Mouse (Mus musculus) midbrain, embryonic 14.5 days (tissue): ENCODE measurements around the gene 3110082I17Rik. TPM values are rescaled to one million over a fixed set of nuclear protein-coding genes. Genes with fewer than 3 reads are reported as not detected.

Experiments used
- ATAC-seq: fragments of 200-750 bp; cut with Nextera tagmentation; 2 replicates; pipeline ENCODE4 v1.8.0; 2017; ENCODE audit warnings: moderate number of reproducible peaks, moderate library complexity; ENCODE audit not compliant: low FRiP score, low TSS enrichment
- DNase-seq: peaks from one replicate; pipeline ENCODE4 v3.0.0-alpha.2; 2015
- H3K27ac ChIP-seq: fragments of 300-500 bp; sonication (generic); replicated peaks from 2 replicates; pipeline ENCODE4 v1.5.1; 2014; ENCODE audit warnings: mild to moderate bottlenecking, low read depth, low read length, moderate library complexity
- H3K27me3 ChIP-seq: fragments of 300-500 bp; sonication (generic); 2 replicates; pipeline ENCODE4 v1.6.1; 2014; ENCODE audit warnings: low read length, control low read depth, mixed read lengths; ENCODE audit not compliant: control insufficient read depth, insufficient read depth
- H3K36me3 ChIP-seq: fragments of 300-500 bp; sonication (generic); 2 replicates; pipeline ENCODE4 v1.6.1; 2014; ENCODE audit warnings: low read length, control low read depth; ENCODE audit not compliant: control insufficient read depth, insufficient read depth
- H3K4me1 ChIP-seq: fragments of 300-500 bp; sonication (generic); 2 replicates; pipeline ENCODE4 v1.6.1; 2014; ENCODE audit warnings: mild to moderate bottlenecking, antibody characterized with exemption, low read length, control low read depth; ENCODE audit not compliant: control insufficient read depth, insufficient read depth
- H3K4me2 ChIP-seq: fragments of 300-500 bp; sonication (generic); 2 replicates; pipeline ENCODE4 v1.6.1; 2014; ENCODE audit warnings: mild to moderate bottlenecking, low read length, moderate library complexity
- H3K4me3 ChIP-seq: fragments of 300-500 bp; sonication (generic); replicated peaks from 2 replicates; pipeline ENCODE4 v1.5.1; 2014; ENCODE audit warnings: low read depth, low read length
- H3K9ac ChIP-seq: fragments of 300-500 bp; sonication (generic); replicated peaks from 2 replicates; pipeline ENCODE4 v1.6.1; 2014; ENCODE audit warnings: mild to moderate bottlenecking, low read length, moderate library complexity
- H3K9me3 ChIP-seq: fragments of 300-500 bp; sonication (generic); 2 replicates; pipeline ENCODE4 v1.6.1; 2016; ENCODE audit warnings: low read length, control low read depth, mixed read lengths; ENCODE audit not compliant: control insufficient read depth
- WGBS: fragments of 180-500 bp; shearing (Covaris S2); extraction: QIAGEN DNeasy Blood & Tissue Kit; methylation state at CpG from one replicate; pipeline ENCODE4 v1.1.7; 2014; 5-methylcytosine and 5-hydroxymethylcytosine counted together
- polyA plus RNA-seq: library from polyadenylated mRNA; unstranded; fragments of >200 nt; fragmentation: Nextera tagmentation; extraction: Ambion mirVana; gene quantifications from 2 replicates; pipeline ENCODE4 v1.2.1, GENCODE M21; 2014

3110082I17Rik gene
- polyA plus RNA-seq, 1 experiment from 2014 or later, result 12.8 TPM

GRCm38 (mm10) chr5:139433842-139434568, 26.3 kb downstream of the 3110082I17Rik start:
- Histone ChIP-seq H3K4me3 (no peak overlapping the region), H3K36me3 (no peaks in the 10 kb centered on the region), H3K27ac (0 out of 2 replicates have a peak overlapping the region, but pooled peaks have one; percentile 26), H3K4me2 (no peak overlapping the region), H3K9me3 (no peaks in the 10 kb centered on the region), H3K4me1 (peaks cover 38% of the 10 kb centered on the region), H3K9ac (no peak overlapping the region), H3K27me3 (no peaks in the 10 kb centered on the region)
- DNase-seq (no peak), ATAC-seq (no peak)
- WGBS, result 85% methylated on average over 9 of the region's 9 CpGs

- 55% methylated on average over 7 of the region's 7 CpGs for WGBS
- Histone ChIP-seq H3K4me3 (no peak overlapping the region), H3K4me1 (peaks cover 40% of the 10 kb centered on the region), H3K4me2 (no peak overlapping the region), H3K9ac (no peak overlapping the region), H3K27ac (0 out of 2 replicates have a peak overlapping the region, but pooled peaks have one; percentile 39), H3K9me3 (no peaks in the 10 kb centered on the region), H3K27me3 (no peaks in the 10 kb centered on the region), H3K36me3 (no peaks in the 10 kb centered on the region)
- ATAC-seq (no peak), DNase-seq (no peak)
Measured at GRCm38 (mm10) chr5:139432747-139433508, 27.4 kb downstream of the 3110082I17Rik start.

- WGBS, result 40% methylated on average over 6 of the region's 6 CpGs
- Histone ChIP-seq H3K27ac (peak overlapping the region; percentile 39; the same call in 1 of the 2 replicates), H3K9me3 (no peaks in the 10 kb centered on the region), H3K9ac (no peak overlapping the region), H3K4me1 (peaks cover 41% of the 10 kb centered on the region), H3K4me3 (no peak overlapping the region), H3K4me2 (no peak overlapping the region), H3K27me3 (no peaks in the 10 kb centered on the region), H3K36me3 (no peaks in the 10 kb centered on the region)
- ATAC-seq, result no peak
- DNase-seq, result no peak
Measured at GRCm38 (mm10) chr5:139432333-139432732, 28.0 kb downstream of the 3110082I17Rik start.

GRCm38 (mm10) chr5:139429818-139430341, 30.4 kb downstream of the 3110082I17Rik start:
- ATAC-seq, result no peak

GRCm38 (mm10) chr5:139427989-139428388, 32.3 kb downstream of the 3110082I17Rik start:
- ATAC-seq (no peak), DNase-seq (no peak)
- Histone ChIP-seq H3K36me3 (no peaks in the 10 kb centered on the region), H3K9ac (no peak overlapping the region), H3K4me3 (no peak overlapping the region), H3K9me3 (no peaks in the 10 kb centered on the region), H3K4me1 (peaks cover 20% of the 10 kb centered on the region), H3K27me3 (no peaks in the 10 kb centered on the region), H3K27ac (no peak overlapping the region), H3K4me2 (no peak overlapping the region)
- WGBS, result 86% methylated on average over 9 of the region's 9 CpGs

More at GRCm38 (mm10) chr5:139429818-139430341, 30.4 kb downstream of the 3110082I17Rik start:
- no peak for DNase-seq
- Histone ChIP-seq H3K4me2 (no peak overlapping the region), H3K9me3 (no peaks in the 10 kb centered on the region), H3K27ac (peak overlapping the region; percentile 61; the same call in 1 of the 2 replicates), H3K4me3 (no peak overlapping the region), H3K27me3 (no peaks in the 10 kb centered on the region), H3K9ac (no peak overlapping the region), H3K4me1 (peaks cover 29% of the 10 kb centered on the region), H3K36me3 (no peaks in the 10 kb centered on the region)
- WGBS, result 46% methylated on average over 12 of the region's 12 CpGs

- no peaks in the 10 kb centered on the region for H3K9me3 ChIP-seq
- no peak overlapping the region for H3K27ac ChIP-seq
- H3K4me2 ChIP-seq, result no peak overlapping the region
- DNase-seq (no peak), ATAC-seq (no peak)
- H3K4me1 ChIP-seq, result peaks cover 25% of the 10 kb centered on the region
- 92% methylated on average over 9 of the region's 9 CpGs for WGBS
- H3K27me3 ChIP-seq, result no peaks in the 10 kb centered on the region
- H3K36me3 ChIP-seq, result no peaks in the 10 kb centered on the region
- no peak overlapping the region for H3K9ac ChIP-seq
- H3K4me3 ChIP-seq, result no peak overlapping the region
Measured at GRCm38 (mm10) chr5:139427001-139427400, 33.3 kb downstream of the 3110082I17Rik start.

GRCm38 (mm10) chr5:139425198-139425597, 35.1 kb downstream of the 3110082I17Rik start:
- 91% methylated on average over 9 of the region's 9 CpGs for WGBS
- no peak for ATAC-seq
- Histone ChIP-seq H3K9ac (no peak overlapping the region), H3K4me3 (no peak overlapping the region), H3K27me3 (no peaks in the 10 kb centered on the region), H3K4me1 (peaks cover 19% of the 10 kb centered on the region), H3K27ac (no peak overlapping the region), H3K9me3 (no peaks in the 10 kb centered on the region), H3K36me3 (no peaks in the 10 kb centered on the region), H3K4me2 (no peak overlapping the region)
- no peak for DNase-seq

- Histone ChIP-seq H3K9ac (peak within 1 kb of the TSS; percentile 36), H3K27ac (peak within 1 kb of the TSS; percentile 33; the same call in 1 of the 2 replicates), H3K9me3 (no peaks in the 10 kb centered on the region), H3K4me3 (peak within 1 kb of the TSS; percentile 24; the same call in 1 of the 2 replicates), H3K4me1 (peaks cover 24% of the 10 kb centered on the region), H3K4me2 (peak within 1 kb of the TSS; percentile 30), H3K27me3 (no peaks in the 10 kb centered on the region), H3K36me3 (no peaks in the 10 kb centered on the region)
- ATAC-seq, result no peak
- WGBS, result 55% methylated on average over 21 of the region's 21 CpGs
- DNase-seq, result peak; percentile 73
Measured at GRCm38 (mm10) chr5:139423026-139423865, 37.1 kb downstream of the 3110082I17Rik start, which contains the start of gene Gper1. TSS of gene Gper1 (plus strand) at chr5:139423151.
